Mouse (Mus musculus): ENCODE data around the gene Olfr44.

The Olfr44 gene

GRCm38 (mm10) chr9:39493895-39494294 lies at the start of gene Olfr44:
Olfr44 (minus strand) TSS chr9:39493995.
- DNase-seq = no peak

GRCm38 (mm10) chr9:39523616-39524285 lies 30.0 kb upstream of the Olfr44 start:
- no peak for DNase-seq

GRCm38 (mm10) chr9:39518595-39518994 lies 24.8 kb upstream of the Olfr44 start:
- no peak for DNase-seq

GRCm38 (mm10) chr9:39515531-39515930 lies 21.7 kb upstream of the Olfr44 start, which contains the start of gene Olfr957:
Olfr957 (minus strand) TSS chr9:39515809.
- DNase-seq = no peak

GRCm38 (mm10) chr9:39509412-39509811 lies 15.6 kb upstream of the Olfr44 start:
- no peak for DNase-seq

- peak; percentile 32 for DNase-seq
Observed at GRCm38 (mm10) chr9:39508998-39509397, 15.2 kb upstream of the Olfr44 start.

GRCm38 (mm10) chr9:39471844-39472243 lies 22.0 kb downstream of the Olfr44 start, which contains the start of gene Olfr955:
Olfr955 (minus strand) TSS chr9:39471944.
- no peak for DNase-seq

GRCm38 (mm10) chr9:39456401-39456800 lies 37.4 kb downstream of the Olfr44 start, which contains the start of gene Olfr954:
Olfr954 (plus strand) TSS chr9:39456701.
- no peak for DNase-seq

Measured in right cerebral cortex, adult 18-20 months (tissue).